Mouse (Mus musculus): ENCODE data around the gene Tktl1. TPM values are rescaled to one million over a fixed set of nuclear protein-coding genes. Genes with fewer than 3 reads are reported as not detected.

Gene Tktl1
- polyA plus RNA-seq, 1 experiment = 0.07 TPM

DNA sequence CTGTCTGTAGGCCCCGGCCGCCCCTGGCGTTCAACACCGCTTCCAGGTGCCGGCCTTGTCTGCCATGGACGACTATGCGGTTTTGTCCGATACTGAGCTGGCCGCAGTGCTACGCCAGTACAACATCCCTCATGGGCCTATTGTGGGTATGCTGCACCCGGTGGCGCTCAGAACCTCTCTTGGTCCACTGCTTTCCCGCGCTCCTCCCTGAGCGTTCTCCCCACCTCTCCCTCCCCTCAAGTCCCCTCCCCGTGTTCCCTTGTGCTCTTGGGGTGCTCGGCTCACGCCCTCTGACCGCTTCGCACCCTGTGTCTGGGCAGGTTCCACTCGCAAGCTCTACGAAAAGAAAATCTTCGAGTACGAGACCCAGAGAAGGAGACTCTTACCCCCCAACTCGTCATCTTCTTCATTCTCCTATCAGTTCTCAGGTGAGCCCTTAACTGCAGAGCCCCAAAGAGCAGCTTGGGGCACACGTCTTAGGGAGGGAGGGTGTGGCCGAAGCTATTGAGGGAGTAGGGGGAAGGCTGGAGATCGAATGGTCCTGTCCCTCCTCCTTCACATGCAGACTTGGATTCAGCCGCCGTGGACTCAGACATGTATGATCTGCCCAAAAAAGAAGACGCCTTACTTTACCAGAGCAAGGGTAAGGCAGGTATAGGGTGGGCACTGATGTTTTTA, 78.0 kb downstream of the Tktl1 start:
- WGBS = 28% methylated on average over 31 of the region's 31 CpGs
- H3K4me1 ChIP-seq (ENCODE audit: control insufficient read depth, insufficient read depth, insufficient read length) = peaks cover 8% of the 10 kb centered on the region; the same call in 1 of the 2 replicates
- DNase-seq (ENCODE audit: low read depth in 1 of 2, low spot score in 2 of 2) = no peak
- peaks cover 3% of the 10 kb centered on the region; the same call in 1 of the 2 replicates for H3K36me3 ChIP-seq (ENCODE audit: control insufficient read depth, insufficient read depth, low read length)
- no peaks in the 10 kb centered on the region for H3K27me3 ChIP-seq (ENCODE audit: control insufficient read depth, insufficient read depth, low read length)
- peak overlapping the region; percentile 98 for H3K27ac ChIP-seq (ENCODE audit: insufficient read depth, low read length)
- H3K4me3 ChIP-seq (ENCODE audit: extremely low read depth, insufficient read depth, insufficient read length) = peak overlapping the region; percentile 86
- no peak for TF ChIP-seq POLR2A (IDR thresholded peaks at IDR 0.05; ENCODE audit: low read depth, low read length)
- no peak for TF ChIP-seq CTCF (IDR thresholded peaks at IDR 0.05; ENCODE audit: extremely low read depth, insufficient read depth, insufficient read length, insufficient replicate concordance)

DNA sequence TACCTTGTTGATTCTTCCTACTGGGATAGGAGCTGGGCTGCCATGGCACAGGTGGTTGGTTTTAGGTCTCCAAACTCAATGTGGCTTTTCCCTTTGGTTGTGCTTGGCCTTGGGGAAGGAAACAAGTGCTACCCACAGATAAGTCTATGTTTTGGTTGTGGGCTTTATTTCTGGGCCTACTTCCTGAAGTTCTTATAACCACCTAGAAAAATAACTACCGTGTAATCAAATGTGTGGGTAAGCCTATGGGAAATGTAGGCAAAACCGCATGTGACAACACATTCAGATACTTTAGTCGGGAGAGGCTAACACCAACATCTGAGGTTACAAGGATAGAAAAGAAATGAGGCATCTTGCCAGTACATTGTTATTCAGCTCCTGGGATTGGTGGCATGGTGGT, 80.7 kb downstream of the Tktl1 start:
- no peak for TF ChIP-seq CTCF (IDR thresholded peaks at IDR 0.05; ENCODE audit: extremely low read depth, insufficient read depth, insufficient read length, insufficient replicate concordance)
- no peak for TF ChIP-seq POLR2A (IDR thresholded peaks at IDR 0.05; ENCODE audit: low read depth, low read length)

More for the DNA sequence above, 80.7 kb downstream of the Tktl1 start:
- DNase-seq (ENCODE audit: low read depth in 1 of 2, low spot score in 2 of 2) = no peak
- 84% methylated on average over 3 of the region's 3 CpGs for WGBS
- H3K4me3 ChIP-seq (ENCODE audit: extremely low read depth, insufficient read depth, insufficient read length) = no peak overlapping the region
- H3K4me1 ChIP-seq (ENCODE audit: control insufficient read depth, insufficient read depth, insufficient read length) = peaks cover 6% of the 10 kb centered on the region; the same call in 1 of the 2 replicates
- no peak overlapping the region for H3K27ac ChIP-seq (ENCODE audit: insufficient read depth, low read length)
- H3K36me3 ChIP-seq (ENCODE audit: control insufficient read depth, insufficient read depth, low read length) = peaks cover 3% of the 10 kb centered on the region; the same call in 1 of the 2 replicates
- H3K27me3 ChIP-seq (ENCODE audit: control insufficient read depth, insufficient read depth, low read length) = no peaks in the 10 kb centered on the region

Other genes with a start within 250 kb of the Tktl1 start
- 13.3 and 17.9 TPM in 2 replicates for gene Renbp, start 246.4 kb upstream of the Tktl1 start, polyA plus RNA-seq (2012; rRNA removed)
- gene Hcfc1, start 210.9 kb upstream of the Tktl1 start, polyA plus RNA-seq (2012; rRNA removed) = 71.1 and 88.1 TPM in 2 replicates
- gene Irak1, start 153.3 kb upstream of the Tktl1 start, polyA plus RNA-seq (2012; rRNA removed) = 159 and 239 TPM in 2 replicates
- not detected in 2 replicates for gene Opn1mw, start 49.8 kb upstream of the Tktl1 start, polyA plus RNA-seq (2012; rRNA removed)
- 5.5 and 6.1 TPM in 2 replicates for gene Mecp2, start 41.9 kb upstream of the Tktl1 start, polyA plus RNA-seq (2012; rRNA removed)
- not detected in 2 replicates for gene Tex28, start 9.4 kb upstream of the Tktl1 start, polyA plus RNA-seq (2012; rRNA removed)
- gene Flna, start 72.6 kb downstream of the Tktl1 start, polyA plus RNA-seq (2012; rRNA removed) = 499 and 568 TPM in 2 replicates
- gene Emd, start 77.4 kb downstream of the Tktl1 start, polyA plus RNA-seq (2012; rRNA removed) = 41.6 and 54.5 TPM in 2 replicates
- 1,039 and 1,194 TPM in 2 replicates for gene Rpl10, start 93.6 kb downstream of the Tktl1 start, polyA plus RNA-seq (2012; rRNA removed)
- gene Taz, start 104.7 kb downstream of the Tktl1 start, polyA plus RNA-seq (2012; rRNA removed) = 87.5 and 113 TPM in 2 replicates
- 12.0 and 14.0 TPM in 2 replicates for gene Dnase1l1, start 105.1 kb downstream of the Tktl1 start, polyA plus RNA-seq (2012; rRNA removed)
- gene Atp6ap1, start 119.8 kb downstream of the Tktl1 start, polyA plus RNA-seq (2012; rRNA removed) = 267 and 342 TPM in 2 replicates
- gene Gdi1, start 127.7 kb downstream of the Tktl1 start, polyA plus RNA-seq (2012; rRNA removed) = 182 and 192 TPM in 2 replicates
- 13.4 and 14.5 TPM in 2 replicates for gene Fam50a, start 135.8 kb downstream of the Tktl1 start, polyA plus RNA-seq (2012; rRNA removed)
- 12.1 and 12.3 TPM in 2 replicates for gene Plxna3, start 151.8 kb downstream of the Tktl1 start, polyA plus RNA-seq (2012; rRNA removed)
- gene Lage3, start 176.4 kb downstream of the Tktl1 start, polyA plus RNA-seq (2012; rRNA removed) = 28.1 and 29.0 TPM in 2 replicates
- 24.1 and 24.5 TPM in 2 replicates for gene Ubl4a, start 196.0 kb downstream of the Tktl1 start, polyA plus RNA-seq (2012; rRNA removed)
- 14.0 and 15.0 TPM in 2 replicates for gene Slc10a3, start 196.1 kb downstream of the Tktl1 start, polyA plus RNA-seq (2012; rRNA removed)
- 25.4 and 32.9 TPM in 2 replicates for gene Fam3a, start 216.0 kb downstream of the Tktl1 start, polyA plus RNA-seq (2012; rRNA removed)
- 10.1 and 14.7 TPM in 2 replicates for gene Ikbkg, start 216.0 kb downstream of the Tktl1 start, polyA plus RNA-seq (2012; rRNA removed)

Measured in spleen, adult 2 months (tissue).